Mouse (Mus musculus) cerebellum, adult 11-12 months (tissue): ENCODE measurements around the gene Gjd3.

Experiments
- DNase-seq: peaks from one replicate; pipeline ENCODE4 v3.0.0; 2022

The Gjd3 gene

DNA sequence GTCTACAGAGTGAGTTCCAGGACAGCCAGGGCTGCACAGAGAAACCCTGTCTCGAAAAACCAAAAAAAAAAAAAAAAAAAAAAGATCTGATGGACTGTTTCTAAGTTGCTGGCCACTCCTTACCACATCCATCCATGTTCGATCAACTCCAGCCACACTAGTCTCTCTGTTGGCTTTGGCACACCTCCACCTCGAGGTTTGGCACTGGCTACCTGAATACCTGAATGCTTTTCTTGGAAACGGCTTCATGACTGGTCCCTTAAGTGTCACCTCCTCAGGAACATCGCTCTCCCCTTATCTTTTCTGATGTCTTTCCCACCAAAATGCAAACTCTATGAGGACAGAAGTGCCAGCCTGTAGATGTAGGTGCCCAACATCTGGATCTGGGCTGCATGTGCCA is 3.5 kb downstream of the Gjd3 start:
- DNase-seq = no peak

DNA sequence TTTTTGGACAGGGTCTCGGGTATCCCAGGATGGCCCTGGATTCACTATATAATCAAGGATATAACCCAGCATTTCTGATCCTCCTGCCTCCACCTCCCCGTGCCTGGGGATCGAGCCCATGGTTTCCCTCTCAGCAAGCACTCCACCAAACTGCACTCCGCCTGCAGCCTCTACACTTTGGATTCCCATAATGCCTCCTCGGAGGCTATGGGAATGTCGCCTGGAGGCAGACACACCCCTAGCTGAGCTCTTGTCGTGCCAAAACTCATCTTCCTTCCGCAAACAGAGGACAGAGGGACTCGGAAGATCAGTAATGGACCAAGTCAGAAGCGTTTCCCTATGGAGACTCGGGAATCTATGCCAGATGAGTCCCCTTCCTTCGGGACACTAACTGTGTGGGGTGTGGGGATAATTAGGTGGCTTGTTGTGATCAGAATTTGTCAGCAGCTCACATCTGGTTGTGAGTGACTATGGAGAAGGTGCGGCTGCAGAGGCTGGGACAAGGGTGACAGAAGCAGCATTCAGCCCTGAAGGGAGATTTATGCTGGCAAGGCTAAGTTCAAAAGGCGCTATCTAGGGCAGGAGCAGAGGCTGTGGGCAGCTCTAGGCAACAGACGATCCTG is 4.2 kb downstream of the Gjd3 start:
- no peak for DNase-seq

GRCm38 (mm10) chr11:98974871-98975719 is 7.7 kb downstream of the Gjd3 start:
- DNase-seq = peak; percentile 76

DNA sequence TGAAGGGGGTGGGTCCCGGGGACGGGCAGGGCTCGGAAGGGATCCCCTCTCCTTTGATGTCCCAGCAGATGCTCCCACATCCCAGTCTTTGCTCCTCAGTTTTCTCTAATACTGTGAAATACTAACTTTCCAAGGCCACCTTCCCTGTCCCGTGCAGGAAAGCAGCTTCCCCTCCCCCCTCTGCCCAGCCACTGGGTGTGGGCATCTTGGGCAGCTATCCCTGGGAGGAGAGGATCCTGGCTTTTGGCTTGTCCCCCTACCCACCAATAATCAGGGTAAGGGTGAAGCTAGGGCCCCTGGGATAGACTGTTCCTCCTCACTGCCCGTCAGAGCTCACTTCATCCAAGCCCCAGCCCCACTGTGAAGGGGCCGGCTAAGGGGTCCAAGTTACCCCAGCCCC is 8.6 kb downstream of the Gjd3 start:
- no peak for DNase-seq

GRCm38 (mm10) chr11:98973584-98973983 is 9.2 kb downstream of the Gjd3 start:
- peak; percentile 53 for DNase-seq

DNA sequence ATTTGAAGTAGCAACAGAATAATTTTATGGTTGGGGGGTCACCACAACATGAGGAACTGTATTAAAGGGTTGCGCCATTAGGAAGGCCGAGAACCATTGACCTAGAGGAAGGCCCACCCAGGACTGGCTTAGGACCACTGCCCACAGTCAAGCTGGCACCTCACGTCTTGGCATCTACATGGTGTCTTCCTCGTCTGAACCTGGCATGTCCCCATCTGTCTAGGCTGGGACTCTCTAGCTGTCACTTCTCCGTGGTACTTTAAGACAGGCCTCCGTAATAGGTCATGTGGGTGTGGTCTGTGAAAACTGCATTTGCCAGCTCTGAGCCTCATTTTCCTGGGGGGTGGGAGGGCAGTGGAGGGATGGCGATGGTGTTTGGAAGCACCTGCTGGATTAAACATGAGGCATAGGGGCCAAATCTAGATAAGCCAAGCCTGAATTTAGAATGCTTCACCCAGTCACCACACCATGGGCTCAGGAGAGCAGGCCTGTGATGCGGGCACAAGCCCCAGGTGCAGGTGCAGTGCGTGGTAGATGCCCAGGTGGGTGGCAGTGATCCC is 9.9 kb downstream of the Gjd3 start:
- DNase-seq = peak; percentile 36

GRCm38 (mm10) chr11:98972215-98972614 is 10.6 kb downstream of the Gjd3 start:
- peak; percentile 83 for DNase-seq

- peak; percentile 78 for DNase-seq
Measured at GRCm38 (mm10) chr11:98971316-98972031, 11.3 kb downstream of the Gjd3 start.

DNA sequence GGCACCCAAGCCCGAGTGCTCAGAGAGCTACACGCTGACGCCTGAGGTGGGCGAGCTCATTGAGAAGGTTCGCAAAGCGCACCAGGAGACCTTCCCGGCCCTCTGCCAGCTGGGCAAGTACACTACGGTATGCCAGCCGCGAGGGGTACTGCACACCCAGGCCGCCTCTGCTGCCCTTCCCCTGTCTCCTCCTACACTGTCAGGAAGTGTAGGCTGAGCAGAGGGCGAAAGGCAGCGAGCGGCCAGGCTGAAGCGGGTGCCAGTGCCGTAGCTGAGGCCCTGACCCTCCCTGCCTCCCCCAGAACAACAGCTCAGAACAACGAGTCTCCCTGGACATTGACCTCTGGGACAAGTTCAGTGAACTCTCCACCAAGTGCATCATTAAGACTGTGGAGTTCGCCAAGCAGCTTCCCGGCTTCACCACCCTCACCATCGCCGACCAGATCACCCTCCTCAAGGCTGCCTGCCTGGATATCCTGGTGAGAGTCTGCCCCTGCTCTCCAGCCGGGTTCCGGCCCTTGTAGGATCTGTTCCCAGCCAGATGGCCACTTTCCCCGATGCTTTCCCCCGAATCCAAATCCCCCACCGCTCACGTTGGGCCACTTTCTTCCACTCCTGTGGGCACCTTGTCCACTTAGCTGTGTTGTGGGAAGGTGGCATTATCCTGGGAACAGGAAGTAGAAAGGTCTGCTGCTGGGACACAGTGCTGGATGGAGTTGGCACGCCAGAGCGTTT is 12.5 kb downstream of the Gjd3 start:
- DNase-seq = peak; percentile 44

GRCm38 (mm10) chr11:98969496-98969927 is 13.3 kb downstream of the Gjd3 start:
- peak; percentile 54 for DNase-seq

- DNase-seq = no peak
Measured at GRCm38 (mm10) chr11:98968716-98969495, 13.9 kb downstream of the Gjd3 start.

GRCm38 (mm10) chr11:98968079-98968478 is 14.7 kb downstream of the Gjd3 start:
- peak; percentile 50 for DNase-seq

- DNase-seq = peak; percentile 85
Measured at GRCm38 (mm10) chr11:98966499-98967141, 16.2 kb downstream of the Gjd3 start.

- DNase-seq = peak; percentile 49
Measured at GRCm38 (mm10) chr11:98965416-98966077, 17.3 kb downstream of the Gjd3 start.

DNA sequence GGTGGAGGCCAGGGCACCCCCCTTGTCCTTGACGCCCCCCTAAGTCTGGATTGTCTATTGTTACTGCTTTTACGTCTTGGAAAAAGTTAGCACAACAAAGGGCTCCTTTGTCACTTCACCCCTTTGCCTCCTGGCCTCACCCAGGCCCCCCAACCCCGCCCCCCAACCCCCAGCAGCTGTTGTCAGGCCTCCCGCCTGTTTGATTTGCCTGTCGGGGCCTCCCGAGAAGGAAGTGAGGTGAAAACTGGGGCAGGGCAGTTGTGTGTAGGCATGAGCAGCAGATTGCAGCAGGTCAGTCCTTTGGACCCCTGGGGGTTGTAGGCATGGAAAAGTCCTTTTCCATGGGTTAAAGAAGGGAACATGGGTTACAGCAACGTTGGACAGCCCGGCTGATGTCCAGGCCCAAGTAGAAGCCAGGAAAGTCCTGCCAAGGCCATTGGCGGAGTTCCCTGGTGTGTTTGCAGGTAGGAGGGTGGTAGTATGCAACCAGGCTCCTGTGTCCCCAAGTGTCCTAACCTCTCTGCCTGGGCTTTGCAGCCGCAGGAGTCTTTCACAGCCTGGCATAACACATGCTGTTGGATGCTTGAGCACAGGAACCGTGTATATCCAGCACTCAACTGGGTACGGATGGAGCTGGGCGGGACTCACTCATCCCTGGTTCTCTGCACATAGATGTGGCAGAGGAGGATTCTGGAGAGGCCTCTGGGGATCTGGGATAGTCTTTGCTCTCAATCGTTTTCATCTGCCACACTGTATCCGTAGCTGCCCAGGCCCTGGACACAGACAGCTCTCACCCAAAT is 18.0 kb downstream of the Gjd3 start:
- peak; percentile 70 for DNase-seq

DNA sequence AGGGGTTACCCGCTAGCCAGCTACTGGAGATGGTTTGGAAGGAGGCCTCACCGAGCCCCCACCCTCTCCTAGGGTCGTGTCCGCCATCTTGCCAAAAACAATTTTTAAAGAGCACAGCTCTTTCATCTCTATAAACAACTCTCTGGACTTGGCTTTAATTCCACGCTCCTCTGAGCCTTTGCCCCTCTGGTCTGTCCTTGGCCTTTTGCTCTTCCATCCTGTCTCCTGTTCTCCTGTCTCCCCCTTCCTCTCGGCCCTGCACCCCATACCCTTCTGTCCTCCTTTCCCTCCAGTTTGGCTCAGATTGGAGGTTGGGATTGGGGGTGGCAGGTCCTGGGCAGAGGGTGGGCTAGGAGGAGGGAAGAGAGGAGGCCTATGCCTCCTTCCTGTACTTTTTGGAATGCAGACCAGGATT is 18.6 kb downstream of the Gjd3 start:
- DNase-seq = peak; percentile 38

GRCm38 (mm10) chr11:98963191-98964021 is 19.4 kb downstream of the Gjd3 start:
- DNase-seq = peak; percentile 66

GRCm38 (mm10) chr11:98962421-98963095 is 20.3 kb downstream of the Gjd3 start:
- DNase-seq = peak; percentile 37
